Comparison of ENCODE assay signal across 16 mouse cellular contexts in genomic region chr4:70742002-70742401, GRCm38 (mm10).
"Had no signal": no experiment of that assay in that cellular context is flagged by ENCODE, and none has a peak within 500 bp of the region (broad histone marks: within the 10 kb centered on the region; RNA-seq: fewer than 3 reads in every experiment).

No protein-coding gene starts in this region.

- H3K27ac ChIP-seq: limb, embryonic 15.5 days; liver, embryonic 12.5 days; midbrain, embryonic 12.5 days; neural tube, embryonic 13.5 days; stomach, embryonic 15.5 days had no signal

- H3K9ac ChIP-seq: limb, embryonic 15.5 days; liver, embryonic 12.5 days; lung, embryonic 14.5 days; midbrain, embryonic 12.5 days; neural tube, embryonic 13.5 days; stomach, embryonic 15.5 days had no signal

- H3K36me3 ChIP-seq: limb, embryonic 15.5 days; liver, embryonic 12.5 days; midbrain, embryonic 12.5 days; neural tube, embryonic 13.5 days; stomach, embryonic 15.5 days had no signal

- H3K4me2 ChIP-seq: limb, embryonic 15.5 days; liver, embryonic 12.5 days; lung, embryonic 14.5 days; midbrain, embryonic 12.5 days; neural tube, embryonic 13.5 days; stomach, embryonic 15.5 days had no signal

- ATAC-seq: intestine, postnatal 0 days; liver, embryonic 12.5 days; midbrain, embryonic 16.5 days had no signal

- H3K4me3 ChIP-seq: limb, embryonic 15.5 days; liver, embryonic 12.5 days; midbrain, embryonic 12.5 days; neural tube, embryonic 13.5 days; stomach, embryonic 15.5 days had no signal

- H3K4me1 ChIP-seq: liver, embryonic 12.5 days; midbrain, embryonic 12.5 days; neural tube, embryonic 13.5 days; stomach, embryonic 15.5 days had no signal

- DNase-seq: kidney, adult 8-10 months; kidney, postnatal 10 days; left cerebral cortex, postnatal 4 days; lung, embryonic 14.5 days; lung, postnatal 10 days; lung, postnatal 4 days; right cerebral cortex, postnatal 14 days; thymus, adult 2 months; thymus, postnatal 36 days had no signal

- H3K9me3 ChIP-seq: limb, embryonic 15.5 days; liver, embryonic 12.5 days; midbrain, embryonic 12.5 days; neural tube, embryonic 13.5 days; stomach, embryonic 15.5 days had no signal

- H3K27me3 ChIP-seq: limb, embryonic 15.5 days; liver, embryonic 12.5 days; midbrain, embryonic 12.5 days; neural tube, embryonic 13.5 days; stomach, embryonic 15.5 days had no signal
